Mouse (Mus musculus) megakaryocyte-erythroid progenitor cell, adult 5-6 weeks (primary cell): ENCODE results near the gene Klrg2. TPM values are rescaled to one million over a fixed set of nuclear protein-coding genes. Genes with fewer than 3 reads are reported as not detected.
A peak's percentile ranks its signal among the peaks of the same experiment; 100 is the strongest.

Source experiments
- ATAC-seq: replicated peaks from 2 replicates; pipeline ENCODE4 v1.8.0; 2016; ENCODE audit warnings: mild to moderate bottlenecking, inconsistent platforms; ENCODE audit not compliant: severe bottlenecking, poor library complexity, low FRiP score, low TSS enrichment
- total RNA-seq, 2 experiments: library from RNA; stranded (forward) in 1 of 2; stranded (reverse) in 1 of 2; fragments of 200-1000, 215-1000 nt in 1 of 2; fragments of >200 nt in 1 of 2; fragmentation: Nextera tagmentation in 1 of 2; gene quantifications; 2 replicates each; pipeline ENCODE4 v1.2.3; 2014 to 2017

Gene Klrg2
- total RNA-seq, 2 experiments from 2014 or later: not detected

GRCm38 (mm10) chr6:38635941-38636851 is 846 bp downstream of the Klrg2 start:
- ATAC-seq: 0 out of 2 replicates have a peak, but pooled peaks have one; percentile 18

- ATAC-seq: no peak
Measured at GRCm38 (mm10) chr6:38634461-38634860, 2.6 kb downstream of the Klrg2 start.

- ATAC-seq: no peak
Measured at GRCm38 (mm10) chr6:38632826-38633225, 4.2 kb downstream of the Klrg2 start.

DNA sequence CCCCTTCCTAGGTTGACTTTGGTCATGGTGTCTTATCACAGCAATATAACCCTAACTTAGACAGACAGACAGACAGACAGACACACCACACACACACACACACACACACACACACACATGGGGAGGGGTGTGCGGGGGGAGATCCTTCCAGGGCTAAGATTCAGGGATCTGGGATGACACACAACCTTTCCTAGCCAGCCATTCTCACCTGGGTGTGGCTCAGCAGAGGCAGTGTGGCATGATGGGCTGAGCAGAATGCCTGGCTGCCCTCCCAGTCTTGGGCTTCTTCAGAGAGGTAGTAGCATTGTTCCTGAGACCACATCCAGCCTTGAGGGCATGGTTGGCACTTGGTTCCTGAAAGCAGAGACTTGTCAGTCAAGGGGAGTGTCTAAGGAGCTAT is 7.5 kb downstream of the Klrg2 start:
- no peak for ATAC-seq

GRCm38 (mm10) chr6:38627486-38627885 is 9.6 kb downstream of the Klrg2 start:
- ATAC-seq: no peak

GRCm38 (mm10) chr6:38627081-38627480 is 10.0 kb downstream of the Klrg2 start:
- no peak for ATAC-seq

GRCm38 (mm10) chr6:38626086-38626485 is 11.0 kb downstream of the Klrg2 start:
- ATAC-seq: no peak

DNA sequence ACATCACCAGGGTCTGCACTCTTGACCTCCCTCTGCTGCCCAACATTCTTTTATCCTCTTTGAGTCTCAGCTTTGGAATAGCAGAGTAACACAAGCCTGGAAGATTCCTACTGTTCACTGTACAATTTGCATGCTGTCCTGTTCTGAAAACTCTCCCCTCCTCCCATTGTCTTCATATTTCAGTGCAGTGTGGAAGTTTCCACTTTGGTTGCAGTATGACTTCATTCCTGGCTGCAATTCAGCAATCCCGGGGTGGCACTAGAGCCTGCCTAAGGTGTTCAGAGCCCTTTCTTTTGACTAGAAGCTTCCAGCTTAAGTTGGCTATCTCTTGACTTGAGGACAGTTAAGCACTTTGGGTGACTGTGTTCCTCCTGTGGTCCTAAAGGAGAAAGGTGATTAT is 12.6 kb downstream of the Klrg2 start:
- ATAC-seq: no peak

- ATAC-seq: peak; percentile 98
Measured at GRCm38 (mm10) chr6:38623457-38623856, 13.6 kb downstream of the Klrg2 start.

DNA sequence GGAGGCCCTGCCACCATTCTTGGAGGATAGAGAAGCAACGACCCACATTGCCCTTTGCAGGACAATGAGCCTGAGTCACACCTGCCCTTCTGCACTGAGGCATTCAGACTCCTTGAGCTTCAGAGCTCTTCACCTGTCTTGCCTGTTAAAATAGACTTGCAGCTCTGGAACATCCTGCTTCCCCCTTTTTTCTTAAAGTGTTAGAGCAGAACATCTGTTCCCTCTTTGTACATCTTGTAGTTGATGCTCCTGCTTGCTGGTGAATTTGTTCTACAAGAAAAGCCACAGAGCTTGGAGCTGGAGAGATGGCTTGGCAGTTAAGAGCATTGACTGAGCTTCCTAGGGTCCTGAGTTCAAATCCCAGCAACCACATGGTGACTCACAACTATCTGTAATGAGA is 14.6 kb downstream of the Klrg2 start:
- no peak for ATAC-seq

- ATAC-seq: no peak
Measured at GRCm38 (mm10) chr6:38609892-38610291, 27.1 kb downstream of the Klrg2 start.

DNA sequence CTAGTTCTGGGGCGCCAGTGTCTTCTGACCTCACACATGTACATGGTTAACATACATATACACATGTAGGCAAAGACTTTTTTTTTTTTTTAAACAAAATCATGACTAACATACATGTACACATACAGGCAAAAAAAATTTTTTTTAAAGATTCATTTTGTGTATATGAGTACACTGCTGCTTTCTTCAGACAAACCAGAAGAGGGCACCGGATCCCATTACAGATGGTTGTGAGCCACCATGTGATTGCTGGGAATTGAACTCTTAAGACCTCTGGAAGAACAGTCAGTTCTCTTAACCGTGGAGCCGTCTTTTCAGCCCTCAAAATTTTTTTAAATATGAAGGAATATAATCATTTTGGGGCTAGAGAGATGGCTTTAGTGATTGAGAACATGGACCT is 39.6 kb downstream of the Klrg2 start:
- ATAC-seq: no peak

DNA sequence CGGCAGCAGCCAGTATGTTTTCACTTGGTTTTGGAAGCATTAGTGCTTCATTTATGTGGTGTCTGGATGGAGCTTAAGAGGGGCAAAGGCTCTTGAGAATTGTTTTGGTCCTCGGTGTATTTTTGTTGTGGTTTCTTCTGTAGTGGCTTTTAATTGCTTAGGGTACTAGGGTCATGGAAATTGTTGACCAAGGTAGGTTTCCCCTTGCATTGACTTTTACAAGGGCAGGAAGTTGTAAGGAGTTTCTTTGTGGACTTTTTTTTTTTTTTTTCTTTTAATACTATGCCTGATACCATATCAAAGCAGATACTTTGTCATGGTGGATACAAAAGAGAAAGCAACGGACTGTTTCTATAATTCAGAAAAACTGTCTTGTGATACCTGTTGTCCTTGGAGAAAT is 55.3 kb downstream of the Klrg2 start:
- ATAC-seq: no peak

- no peak for ATAC-seq
Measured at GRCm38 (mm10) chr6:38580112-38580857, 56.8 kb downstream of the Klrg2 start.

GRCm38 (mm10) chr6:38576096-38576495 is 60.9 kb downstream of the Klrg2 start:
- ATAC-seq: no peak

Other genes with a start within 250 kb of the Klrg2 start
- 57.8 and 58.2 TPM in 2 replicates for gene Ubn2, start 203.3 kb downstream of the Klrg2 start, total RNA-seq (2014; fragmentation: Nextera tagmentation)
- gene Ubn2, start 203.3 kb downstream of the Klrg2 start, total RNA-seq (2017): 15.6 and 26.8 TPM in 2 replicates
- gene Fmc1, start 103.7 kb downstream of the Klrg2 start, total RNA-seq (2014; fragmentation: Nextera tagmentation): 113 and 175 TPM in 2 replicates
- gene Fmc1, start 103.7 kb downstream of the Klrg2 start, total RNA-seq (2017): 34.6 and 43.6 TPM in 2 replicates
- gene Luc7l2, start 85.9 kb downstream of the Klrg2 start, total RNA-seq (2014; fragmentation: Nextera tagmentation): 203 and 217 TPM in 2 replicates
- 248 and 278 TPM in 2 replicates for gene Luc7l2, start 85.9 kb downstream of the Klrg2 start, total RNA-seq (2017)
- gene Clec2l, start 25.8 kb upstream of the Klrg2 start, total RNA-seq (2014; fragmentation: Nextera tagmentation): not detected in 2 replicates
- not detected in 2 replicates for gene Clec2l, start 25.8 kb upstream of the Klrg2 start, total RNA-seq (2017)
- gene Tbxas1, start 238.2 kb upstream of the Klrg2 start, total RNA-seq (2014; fragmentation: Nextera tagmentation): 1.6 and 6.4 TPM in 2 replicates
- gene Tbxas1, start 238.2 kb upstream of the Klrg2 start, total RNA-seq (2017): 2.5 and 8.8 TPM in 2 replicates
- 24.3 and 27.9 TPM in 2 replicates for gene Hipk2, start 238.9 kb upstream of the Klrg2 start, total RNA-seq (2014; fragmentation: Nextera tagmentation)
- 5.1 and 9.2 TPM in 2 replicates for gene Hipk2, start 238.9 kb upstream of the Klrg2 start, total RNA-seq (2017)